Mouse (Mus musculus) midbrain, postnatal 0 days (tissue): ENCODE data around the gene Podxl2. TPM values are rescaled to one million over a fixed set of nuclear protein-coding genes. Genes with fewer than 3 reads are reported as not detected.
A peak's percentile ranks its signal among the peaks of the same experiment; 100 is the strongest.

Experiments
- ATAC-seq: fragments of 200-750 bp; cut with Nextera tagmentation; 2 replicates; pipeline ENCODE4 v1.8.0; 2017; ENCODE audit warnings: moderate number of reproducible peaks, mild to moderate bottlenecking, moderate TSS enrichment, moderate library complexity; ENCODE audit not compliant: low FRiP score
- DNase-seq: peaks from one replicate; pipeline ENCODE4 v3.0.0-alpha.2; 2015; ENCODE audit warnings: low spot score
- H3K27ac ChIP-seq: fragments of 300-500 bp; sonication (generic); 2 replicates; pipeline ENCODE4 v1.5.1; 2014; ENCODE audit warnings: low read depth, mild to moderate bottlenecking, low read length, mixed read lengths
- H3K27me3 ChIP-seq: fragments of 300-500 bp; sonication (generic); 2 replicates; pipeline ENCODE4 v1.6.1; 2014; ENCODE audit warnings: low read length, control low read depth, mixed read lengths; ENCODE audit not compliant: insufficient read depth
- H3K36me3 ChIP-seq: fragments of 300-500 bp; sonication (generic); 2 replicates; pipeline ENCODE4 v1.6.1; 2014; ENCODE audit warnings: low read length, control low read depth, mixed read lengths; ENCODE audit not compliant: insufficient read depth
- H3K4me1 ChIP-seq: fragments of 300-500 bp; sonication (generic); 2 replicates; pipeline ENCODE4 v1.6.1; 2014; ENCODE audit warnings: mild to moderate bottlenecking, control low read depth, antibody characterized with exemption, low read length, mixed read lengths; ENCODE audit not compliant: insufficient read depth
- H3K4me2 ChIP-seq: fragments of 300-500 bp; sonication (generic); 2 replicates; pipeline ENCODE4 v1.6.1; 2014; ENCODE audit warnings: low read depth, mild to moderate bottlenecking, low read length, mixed read lengths; ENCODE audit not compliant: poor library complexity, severe bottlenecking
- H3K4me3 ChIP-seq: fragments of 300-500 bp; sonication (generic); 2 replicates; pipeline ENCODE4 v1.5.1; 2014; ENCODE audit warnings: low read depth, mild to moderate bottlenecking, low read length, moderate library complexity
- H3K9ac ChIP-seq: fragments of 300-500 bp; sonication (generic); replicated peaks from 2 replicates; pipeline ENCODE4 v1.6.1; 2014; ENCODE audit warnings: mild to moderate bottlenecking, low read length, moderate library complexity, mixed read lengths; ENCODE audit not compliant: poor library complexity, severe bottlenecking
- H3K9me3 ChIP-seq: fragments of 300-500 bp; sonication (generic); 2 replicates; pipeline ENCODE4 v1.6.1; 2016; ENCODE audit warnings: low read length, control low read depth
- CTCF ChIP-seq: IDR thresholded peaks from 2 replicates; pipeline ENCODE4 v1.5.1; 2016; ENCODE audit warnings: antibody characterized with exemption, mild to moderate bottlenecking
- WGBS: fragments of 180-500 bp; shearing (Covaris S2); extraction: QIAGEN DNeasy Blood & Tissue Kit; methylation state at CpG from one replicate; pipeline ENCODE4 v1.1.7; 2014; 5-methylcytosine and 5-hydroxymethylcytosine counted together
- polyA plus RNA-seq: library from polyadenylated mRNA; unstranded; fragments of >200 nt; fragmentation: Nextera tagmentation; extraction: Ambion mirVana; gene quantifications from 2 replicates; pipeline ENCODE4 v1.2.1, GENCODE M21; 2015
- total RNA-seq: library from RNA; depleted of rRNA; stranded (reverse); fragments of >200 nt; gene quantifications from 2 replicates; pipeline ENCODE4 v1.2.3, GENCODE M21; 2014

The Podxl2 gene
- total and polyA plus RNA-seq, 2 experiments from 2014 or later: 776 to 883 TPM

DNA sequence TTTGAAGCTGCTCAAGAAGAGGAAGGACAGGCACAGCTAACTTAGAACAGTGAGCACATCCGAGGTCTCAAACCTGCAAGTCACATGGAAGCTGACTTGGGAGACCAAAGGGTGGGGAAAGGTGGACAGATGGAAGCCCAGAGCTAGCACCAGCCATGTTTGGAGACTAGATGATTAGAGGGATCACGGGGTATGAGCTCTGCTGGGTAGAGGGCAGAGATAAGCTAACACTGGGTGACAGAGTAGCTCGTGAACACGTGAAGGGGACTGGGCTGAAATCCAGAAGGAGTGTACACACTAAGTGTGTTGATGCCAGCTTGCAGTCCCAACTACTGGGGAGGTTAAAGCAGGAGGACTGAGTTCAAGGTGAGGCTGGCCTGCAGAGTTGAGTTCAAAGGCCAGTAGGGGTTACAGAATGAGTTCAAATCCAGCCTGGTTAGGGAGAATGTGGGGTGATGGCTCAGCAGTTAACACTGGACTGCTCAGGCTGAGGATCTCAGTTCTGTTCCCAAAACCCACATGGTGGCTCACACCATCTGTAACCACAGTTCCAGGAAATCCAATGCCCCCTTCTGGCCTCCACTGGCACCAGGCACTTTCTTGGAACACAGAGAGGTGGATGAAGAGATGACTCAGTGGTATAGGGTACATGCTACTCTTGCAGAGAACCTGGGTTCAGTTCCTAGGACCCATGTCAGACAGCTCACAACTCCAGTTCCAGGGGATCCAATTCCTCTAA, 70.7 kb downstream of the Podxl2 start:
- Histone ChIP-seq H3K4me1 (no peaks in the 10 kb centered on the region), H3K4me3 (no peak overlapping the region), H3K4me2 (no peak overlapping the region), H3K9me3 (no peaks in the 10 kb centered on the region), H3K36me3 (no peaks in the 10 kb centered on the region), H3K27ac (no peak overlapping the region), H3K27me3 (no peaks in the 10 kb centered on the region), H3K9ac (no peak overlapping the region)
- DNase-seq (no peak), ATAC-seq (no peak)
- TF ChIP-seq CTCF: no peak
- whole genome bisulfite sequencing: 87% methylated on average over 4 of the region's 4 CpGs

DNA sequence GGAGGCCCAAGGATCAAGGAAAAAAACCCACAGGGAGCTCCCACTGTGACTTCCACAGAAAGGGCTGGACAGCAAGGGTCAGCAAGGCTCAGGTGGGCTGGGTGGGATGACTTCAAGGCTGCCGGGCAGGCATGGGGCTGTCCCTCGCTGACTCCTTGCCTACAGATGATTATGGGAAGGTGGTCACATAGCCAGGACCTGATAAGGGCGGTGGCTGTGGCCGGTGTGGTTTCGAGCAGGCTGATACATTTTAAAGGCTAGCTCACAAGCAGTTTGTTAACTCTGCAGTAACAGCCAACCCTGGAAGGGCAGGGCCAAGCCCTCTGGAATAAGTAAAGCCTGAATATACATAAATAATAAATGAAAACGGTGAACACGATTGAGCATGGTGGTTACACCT, 71.8 kb downstream of the Podxl2 start:
- no peaks in the 10 kb centered on the region for H3K27me3 ChIP-seq
- ATAC-seq (no peak), DNase-seq (no peak)
- H3K4me1 ChIP-seq: no peaks in the 10 kb centered on the region
- no peak overlapping the region for H3K9ac ChIP-seq
- H3K27ac ChIP-seq: no peak overlapping the region
- TF ChIP-seq CTCF: no peak
- H3K4me2 ChIP-seq: no peak overlapping the region
- no peaks in the 10 kb centered on the region for H3K9me3 ChIP-seq
- no peaks in the 10 kb centered on the region for H3K36me3 ChIP-seq
- WGBS: 85% methylated on average over 7 of the region's 7 CpGs
- no peak overlapping the region for H3K4me3 ChIP-seq

DNA sequence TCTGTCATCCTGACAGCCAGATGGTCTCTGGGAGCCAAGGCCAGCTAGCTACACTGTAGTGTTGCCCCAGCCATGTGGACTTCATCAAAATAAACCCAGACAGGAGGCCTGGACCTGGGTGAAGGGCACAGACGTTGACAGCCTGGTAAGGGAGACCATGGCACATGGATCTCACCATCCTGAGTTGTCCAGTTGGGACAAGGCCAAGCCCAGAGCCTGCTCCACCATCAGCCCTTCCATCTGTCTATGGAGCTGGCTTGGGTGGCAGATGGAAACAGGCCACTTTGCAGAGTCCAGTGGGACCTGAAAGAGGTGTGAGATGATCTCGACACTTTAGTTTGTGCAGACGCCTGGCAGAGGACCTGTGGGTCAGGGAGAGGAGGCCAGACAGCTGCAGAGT, 74.1 kb downstream of the Podxl2 start:
- ATAC-seq (no peak), DNase-seq (peak; percentile 75)
- Histone ChIP-seq H3K9ac (no peak overlapping the region), H3K36me3 (no peaks in the 10 kb centered on the region), H3K9me3 (no peaks in the 10 kb centered on the region), H3K4me2 (no peak overlapping the region), H3K27ac (no peak overlapping the region), H3K4me1 (no peaks in the 10 kb centered on the region), H3K27me3 (no peaks in the 10 kb centered on the region), H3K4me3 (no peak overlapping the region)
- no peak for TF ChIP-seq CTCF
- 66% methylated on average over 3 of the region's 3 CpGs for WGBS

DNA sequence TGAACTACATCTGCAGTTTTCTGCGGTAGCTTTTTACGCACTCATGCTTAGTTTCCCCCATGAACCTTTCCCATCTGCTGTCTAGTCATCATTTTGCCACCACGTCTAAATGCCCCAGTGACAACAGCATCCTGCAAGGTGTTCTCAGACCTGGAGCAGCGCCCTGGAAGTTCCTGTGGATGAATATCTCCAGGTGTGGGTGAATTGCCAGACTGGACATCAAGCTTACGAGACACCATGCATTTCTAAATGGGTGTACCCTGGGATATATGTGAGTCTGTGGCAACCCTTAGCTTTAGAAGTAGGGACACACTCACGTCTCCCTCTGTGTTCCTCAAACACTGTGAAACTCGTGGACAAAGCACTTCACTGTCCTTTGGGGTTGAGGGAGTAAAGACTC, 74.7 kb downstream of the Podxl2 start:
- no peak for ATAC-seq
- H3K4me3 ChIP-seq: no peak overlapping the region
- H3K27ac ChIP-seq: no peak overlapping the region

DNA sequence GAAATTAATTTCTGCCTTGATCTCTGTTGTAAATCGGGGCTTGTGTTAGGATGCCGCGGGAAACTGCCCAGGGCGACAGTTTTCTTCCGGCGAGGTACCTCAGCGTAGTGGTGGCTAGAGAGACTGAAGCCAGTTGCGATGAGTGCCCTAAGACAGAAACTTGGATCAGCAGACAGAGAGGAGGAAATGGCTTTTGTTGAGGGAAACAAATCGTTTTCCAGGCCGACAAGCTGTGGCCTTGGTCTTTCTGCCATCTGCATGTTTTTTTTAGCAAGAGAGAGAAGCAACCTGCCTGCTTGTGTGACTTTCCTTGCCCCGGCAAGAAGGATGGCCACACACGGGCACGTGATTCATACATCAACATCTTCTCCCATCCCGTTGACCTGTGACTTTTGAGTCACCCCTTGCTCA, 80.3 kb downstream of the Podxl2 start:
- Histone ChIP-seq H3K27ac (no peak overlapping the region), H3K9ac (no peak overlapping the region), H3K36me3 (no peaks in the 10 kb centered on the region), H3K27me3 (no peaks in the 10 kb centered on the region), H3K4me2 (no peak overlapping the region), H3K9me3 (no peaks in the 10 kb centered on the region), H3K4me1 (peaks cover 11% of the 10 kb centered on the region), H3K4me3 (no peak overlapping the region)
- no peak for TF ChIP-seq CTCF
- no peak for DNase-seq
- WGBS: 68% methylated on average over 14 of the region's 14 CpGs
- ATAC-seq: no peak

More for the DNA sequence above, 74.7 kb downstream of the Podxl2 start:
- Histone ChIP-seq H3K9me3 (no peaks in the 10 kb centered on the region), H3K9ac (no peak overlapping the region), H3K27me3 (no peaks in the 10 kb centered on the region), H3K4me2 (no peak overlapping the region), H3K4me1 (no peaks in the 10 kb centered on the region), H3K36me3 (no peaks in the 10 kb centered on the region)
- TF ChIP-seq CTCF: no peak
- WGBS: 83% methylated on average over 7 of the region's 7 CpGs
- DNase-seq: no peak

DNA sequence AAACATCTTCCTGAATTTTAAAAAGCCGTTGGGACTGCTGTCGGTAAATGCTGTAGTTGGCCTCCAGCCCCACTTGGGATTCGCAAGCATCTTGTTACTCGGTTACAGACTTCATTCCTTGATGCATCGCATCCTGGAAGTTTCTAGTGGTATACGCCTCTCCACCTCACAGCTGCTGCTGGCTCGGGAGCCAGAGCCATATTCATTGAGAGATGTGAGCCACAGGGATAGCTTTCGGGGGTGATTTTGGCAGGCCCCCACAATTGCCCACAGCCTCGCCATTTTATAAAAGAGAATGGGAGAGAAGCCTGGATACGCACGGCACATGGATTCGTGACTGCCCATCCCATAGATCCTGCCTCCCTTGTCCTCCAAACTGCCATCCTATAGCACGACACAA, 81.0 kb downstream of the Podxl2 start:
- Histone ChIP-seq H3K4me2 (no peak overlapping the region), H3K4me1 (peaks cover 11% of the 10 kb centered on the region), H3K9me3 (no peaks in the 10 kb centered on the region), H3K9ac (no peak overlapping the region), H3K36me3 (no peaks in the 10 kb centered on the region), H3K27me3 (no peaks in the 10 kb centered on the region), H3K27ac (no peak overlapping the region), H3K4me3 (no peak overlapping the region)
- DNase-seq (no peak), ATAC-seq (no peak)
- no peak for TF ChIP-seq CTCF
- 65% methylated on average over 13 of the region's 13 CpGs for WGBS
